Mouse (Mus musculus) olfactory bulb, adult 2 months (tissue): ENCODE measurements around the gene Adamts18.

Source experiments
- CTCF ChIP-seq: fragments of 200-500 bp; IDR thresholded peaks from 2 replicates; pipeline ENCODE4 v1.5.1; 2012; ENCODE audit warnings: low read depth, mild to moderate bottlenecking, low read length, moderate library complexity; ENCODE audit not compliant: insufficient read depth
- POLR2A ChIP-seq: fragments of 200-500 bp; IDR thresholded peaks from 2 replicates; pipeline ENCODE4 v1.6.1; 2012; ENCODE audit warnings: mild to moderate bottlenecking, low read depth, low read length, moderate library complexity; ENCODE audit not compliant: insufficient read depth

DNA sequence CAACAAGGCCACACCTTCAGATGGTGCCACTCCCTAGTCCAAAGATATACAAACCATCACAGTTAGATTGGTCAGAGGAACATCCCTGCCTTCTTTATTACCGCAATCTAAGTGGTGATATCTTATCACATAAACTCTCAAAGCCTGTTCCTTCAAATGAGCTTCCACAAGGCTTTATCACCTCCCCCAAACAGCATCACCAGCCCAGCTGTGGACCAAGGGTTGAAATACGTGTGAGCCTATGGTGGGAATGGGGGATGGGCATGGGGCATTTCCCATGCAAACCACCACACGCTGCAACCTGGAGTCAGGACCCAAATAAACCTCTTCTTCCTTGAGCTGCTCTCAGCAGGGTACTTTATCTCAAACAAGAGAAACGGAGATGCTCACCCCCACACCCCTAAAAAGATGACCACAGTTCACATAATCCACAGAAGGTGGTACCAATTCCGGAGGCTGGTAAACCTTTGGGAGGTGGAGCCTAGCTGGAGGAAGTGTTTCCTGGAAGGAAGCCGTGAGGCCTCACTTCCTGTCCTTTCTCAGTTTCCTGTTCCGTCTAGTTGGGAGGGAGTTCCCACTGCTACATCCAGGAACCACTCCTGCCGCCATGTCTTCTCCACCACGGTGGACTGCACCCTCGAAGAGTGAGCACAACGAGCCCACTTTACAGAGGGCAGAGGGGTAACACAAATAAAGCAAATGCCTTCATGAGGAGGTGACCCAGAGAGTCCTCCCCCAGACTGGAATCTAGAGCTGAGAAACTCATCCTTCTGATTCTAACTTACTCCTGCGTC is 11.5 kb upstream of the Adamts18 start:
- TF ChIP-seq CTCF (no peak), POLR2A (no peak)
